Mouse (Mus musculus) forebrain, embryonic 12.5 days (tissue): Measurements from ENCODE around the gene Dgkq. TPM values are rescaled to one million over a fixed set of nuclear protein-coding genes. Genes with fewer than 3 reads are reported as not detected.

Experiments
- ATAC-seq: fragments of 200-750 bp; cut with Nextera tagmentation; 2 replicates; pipeline ENCODE4 v1.8.0; 2017; ENCODE audit warnings: moderate TSS enrichment; ENCODE audit not compliant: low FRiP score
- H3K27ac ChIP-seq: fragments of 300-500 bp; sonication (generic); 2 replicates; pipeline ENCODE4 v1.5.1; 2016; ENCODE audit warnings: mild to moderate bottlenecking
- H3K27me3 ChIP-seq: fragments of 300-500 bp; sonication (generic); 2 replicates; pipeline ENCODE4 v1.6.1; 2016; ENCODE audit warnings: mild to moderate bottlenecking
- H3K36me3 ChIP-seq: fragments of 300-500 bp; sonication (generic); replicated peaks from 2 replicates; pipeline ENCODE4 v1.6.1; 2016; ENCODE audit warnings: mild to moderate bottlenecking
- H3K4me1 ChIP-seq: fragments of 300-500 bp; sonication (generic); 2 replicates; pipeline ENCODE4 v1.6.1; 2016
- H3K4me2 ChIP-seq: fragments of 300-500 bp; sonication (generic); 2 replicates; pipeline ENCODE4 v1.6.1; 2016; ENCODE audit warnings: mild to moderate bottlenecking, moderate library complexity
- H3K4me3 ChIP-seq: fragments of 300-500 bp; sonication (generic); replicated peaks from 2 replicates; pipeline ENCODE4 v1.5.1; 2016; ENCODE audit warnings: mild to moderate bottlenecking
- H3K9ac ChIP-seq: fragments of 300-500 bp; sonication (generic); 2 replicates; pipeline ENCODE4 v1.6.1; 2016; ENCODE audit warnings: mild to moderate bottlenecking
- H3K9me3 ChIP-seq: fragments of 300-500 bp; sonication (generic); 2 replicates; pipeline ENCODE4 v1.6.1; 2016
- WGBS: fragments of 180-500 bp; shearing (Covaris S2); methylation state at CpG from one replicate; pipeline ENCODE4 v1.1.7; 2016; 5-methylcytosine and 5-hydroxymethylcytosine counted together
- polyA plus RNA-seq: library from polyadenylated mRNA; unstranded; fragments of >200 nt; fragmentation: Nextera tagmentation; extraction: Ambion mirVana; gene quantifications from 2 replicates; pipeline ENCODE4 v1.2.1, GENCODE M21; 2016

Dgkq gene
- polyA plus RNA-seq, 1 experiment from 2014 or later: 20.7 TPM

- 69% methylated on average over 10 of the region's 10 CpGs for WGBS
- H3K4me1 ChIP-seq: peaks cover 21% of the 10 kb centered on the region
- no peak for ATAC-seq
Measured at GRCm38 (mm10) chr5:108701341-108702021, 32.0 kb upstream of the Dgkq start.

GRCm38 (mm10) chr5:108700346-108700745 is 30.9 kb upstream of the Dgkq start:
- no peak for ATAC-seq
- H3K36me3 ChIP-seq: peaks cover 18% of the 10 kb centered on the region

More at GRCm38 (mm10) chr5:108701341-108702021, 32.0 kb upstream of the Dgkq start:
- no peak overlapping the region for H3K27ac ChIP-seq
- no peak overlapping the region for H3K9ac ChIP-seq
- no peaks in the 10 kb centered on the region for H3K9me3 ChIP-seq
- H3K4me2 ChIP-seq: no peak overlapping the region
- H3K4me3 ChIP-seq: no peak overlapping the region
- H3K27me3 ChIP-seq: no peaks in the 10 kb centered on the region
- peaks cover 30% of the 10 kb centered on the region for H3K36me3 ChIP-seq

GRCm38 (mm10) chr5:108697341-108697753 is 27.9 kb upstream of the Dgkq start:
- Histone ChIP-seq H3K4me1 (peaks cover 53% of the 10 kb centered on the region), H3K4me3 (no peak overlapping the region), H3K9me3 (no peaks in the 10 kb centered on the region), H3K27me3 (peaks cover 8% of the 10 kb centered on the region), H3K36me3 (no peaks in the 10 kb centered on the region; the same call in none of the 2 replicates), H3K9ac (0 out of 2 replicates have a peak overlapping the region, but pooled peaks have one; percentile 9), H3K4me2 (peak overlapping the region; percentile 17), H3K27ac (peak overlapping the region; percentile 67)
- WGBS: 6% methylated on average over 4 of the region's 4 CpGs
- ATAC-seq: no peak

More at GRCm38 (mm10) chr5:108700346-108700745, 30.9 kb upstream of the Dgkq start:
- Histone ChIP-seq H3K4me2 (no peak overlapping the region), H3K4me1 (peaks cover 32% of the 10 kb centered on the region), H3K9ac (no peak overlapping the region), H3K9me3 (no peaks in the 10 kb centered on the region), H3K27me3 (no peaks in the 10 kb centered on the region), H3K4me3 (no peak overlapping the region), H3K27ac (no peak overlapping the region)
- WGBS: 72% methylated on average over 3 of the region's 3 CpGs

DNA sequence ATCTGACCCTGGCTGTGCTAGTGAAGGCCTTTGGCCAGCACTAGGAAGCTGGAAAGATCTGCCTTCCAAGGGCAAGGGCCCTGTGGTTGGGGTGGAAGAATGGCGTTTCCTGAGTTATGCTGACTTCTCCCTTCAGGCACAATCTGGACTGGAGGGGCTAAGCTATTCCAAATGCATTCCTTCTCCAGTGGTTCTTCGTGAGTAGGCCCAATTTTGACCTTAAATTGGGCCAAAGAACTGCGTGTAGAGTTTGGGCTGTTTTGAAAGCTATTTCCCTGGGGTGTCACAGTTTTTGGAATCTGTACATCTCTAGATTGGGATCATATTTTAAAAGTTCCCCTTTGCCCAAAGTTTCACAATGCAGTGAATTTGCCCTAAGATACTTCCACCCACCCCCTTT is 27.1 kb upstream of the Dgkq start:
- no peaks in the 10 kb centered on the region for H3K9me3 ChIP-seq
- no peak overlapping the region for H3K4me2 ChIP-seq
- 84% methylated on average over 3 of the region's 3 CpGs for WGBS
- no peak for ATAC-seq
- no peak overlapping the region for H3K27ac ChIP-seq
- peaks cover 57% of the 10 kb centered on the region for H3K4me1 ChIP-seq
- H3K36me3 ChIP-seq: no peaks in the 10 kb centered on the region
- no peak overlapping the region for H3K9ac ChIP-seq
- H3K27me3 ChIP-seq: peaks cover 16% of the 10 kb centered on the region
- H3K4me3 ChIP-seq: no peak overlapping the region

- peaks cover 57% of the 10 kb centered on the region for H3K4me1 ChIP-seq
- H3K36me3 ChIP-seq: no peaks in the 10 kb centered on the region
- H3K4me2 ChIP-seq: peak overlapping the region; percentile 87; the same call in 1 of the 2 replicates
- ATAC-seq: no peak
- H3K27me3 ChIP-seq: peaks cover 19% of the 10 kb centered on the region
- 0 out of 2 replicates have a peak overlapping the region, but pooled peaks have one; percentile 86 for H3K4me3 ChIP-seq
- 90% methylated on average over 12 of the region's 12 CpGs for WGBS
- H3K27ac ChIP-seq: no peak overlapping the region
- no peak overlapping the region for H3K9ac ChIP-seq
- no peaks in the 10 kb centered on the region for H3K9me3 ChIP-seq
Measured at GRCm38 (mm10) chr5:108695861-108696260, 26.4 kb upstream of the Dgkq start.

- Histone ChIP-seq H3K4me1 (peaks cover 54% of the 10 kb centered on the region), H3K27ac (peak overlapping the region; percentile 27), H3K9ac (peak overlapping the region; percentile 83), H3K36me3 (no peaks in the 10 kb centered on the region), H3K9me3 (no peaks in the 10 kb centered on the region), H3K27me3 (peaks cover 19% of the 10 kb centered on the region), H3K4me2 (peak overlapping the region; percentile 87), H3K4me3 (peak overlapping the region; percentile 86)
- ATAC-seq: peak; percentile 66
- WGBS: under 1% methylated on average over 80 of the region's 99 CpGs
Measured at GRCm38 (mm10) chr5:108694352-108695261, 25.1 kb upstream of the Dgkq start.

DNA sequence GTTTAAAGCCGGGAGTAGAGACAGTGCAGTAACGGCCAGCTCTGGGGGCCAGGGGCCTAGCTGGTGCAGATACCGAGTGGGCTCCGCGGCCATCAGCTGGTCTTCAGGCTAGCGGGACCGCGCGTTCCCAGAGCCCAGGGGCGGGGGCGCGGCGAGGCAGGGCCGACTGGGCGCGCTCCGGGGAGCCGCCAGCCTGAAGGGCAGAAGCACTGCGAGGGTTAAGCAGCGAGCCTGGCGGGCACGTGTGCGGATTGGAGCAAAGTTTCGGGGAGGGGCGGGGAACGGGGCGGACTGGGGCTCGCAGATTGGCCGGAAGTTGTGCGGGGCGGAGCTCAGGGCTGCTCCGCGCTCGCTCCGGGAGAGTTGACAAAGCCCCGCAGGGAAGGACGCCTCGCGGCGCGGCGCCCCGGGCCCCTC is 24.4 kb upstream of the Dgkq start:
- Histone ChIP-seq H3K9ac (peak overlapping the region; percentile 83), H3K27ac (peak overlapping the region; percentile 27; the same call in 1 of the 2 replicates), H3K4me1 (peaks cover 56% of the 10 kb centered on the region), H3K4me3 (peak overlapping the region; percentile 86), H3K36me3 (no peaks in the 10 kb centered on the region), H3K4me2 (peak overlapping the region; percentile 87), H3K9me3 (no peaks in the 10 kb centered on the region), H3K27me3 (peaks cover 19% of the 10 kb centered on the region)
- under 1% methylated on average over 30 of the region's 43 CpGs for WGBS
- ATAC-seq: peak; percentile 94

DNA sequence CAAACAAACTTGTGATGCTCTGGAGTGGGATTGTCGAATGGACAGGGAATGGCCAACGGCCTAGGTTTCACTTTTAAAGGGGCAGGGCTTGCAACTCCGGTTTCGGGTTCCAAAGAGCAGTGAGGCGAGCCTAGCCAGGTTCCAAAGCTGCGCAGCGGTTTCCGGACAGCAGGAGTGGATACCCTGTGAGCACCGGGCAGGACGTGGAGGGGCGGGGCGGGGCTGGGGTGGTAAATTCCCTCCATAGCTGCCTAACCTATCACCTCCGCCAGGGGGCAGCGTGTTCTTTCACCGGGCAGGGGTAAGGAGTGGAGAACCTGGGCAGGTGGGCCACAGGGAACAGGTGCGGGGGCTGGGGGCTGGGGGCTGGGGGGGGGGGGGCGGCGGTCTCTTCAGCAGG is 22.8 kb upstream of the Dgkq start, which contains the start of gene Fgfrl1:
Fgfrl1 (plus strand) TSS at position 112 of the 400 bp plus-strand sequence.
- peak within 1 kb of the TSS; percentile 86 for H3K4me3 ChIP-seq
- no peaks in the 10 kb centered on the region for H3K36me3 ChIP-seq
- peak within 1 kb of the TSS; percentile 87 for H3K4me2 ChIP-seq
- peak within 1 kb of the TSS; percentile 29 for H3K9ac ChIP-seq
- ATAC-seq: no peak
- no peak within 1 kb of the TSS for H3K27ac ChIP-seq
- no peaks in the 10 kb centered on the region for H3K9me3 ChIP-seq
- WGBS: 4% methylated on average over 16 of the region's 18 CpGs
- H3K4me1 ChIP-seq: peaks cover 47% of the 10 kb centered on the region
- peaks cover 19% of the 10 kb centered on the region for H3K27me3 ChIP-seq

DNA sequence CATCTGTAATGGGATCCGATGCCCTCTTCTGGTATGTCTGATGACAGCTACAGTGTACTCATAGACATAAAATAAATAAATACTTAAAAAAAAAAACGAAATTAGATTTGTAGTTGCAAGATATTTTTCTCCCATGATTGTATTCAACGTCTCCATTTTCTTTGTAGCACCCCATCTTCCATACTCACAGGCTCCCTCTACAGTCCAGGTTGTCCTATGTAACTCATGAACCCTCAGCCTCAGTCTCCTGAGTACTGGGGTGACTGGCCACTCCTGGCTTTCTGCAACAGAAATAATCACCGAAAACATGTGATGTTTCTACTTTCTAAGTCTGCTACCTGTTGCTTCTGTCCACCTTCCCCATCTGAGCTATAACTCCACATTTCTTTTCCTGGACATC is 21.7 kb upstream of the Dgkq start:
- no peak overlapping the region for H3K4me3 ChIP-seq
- H3K4me2 ChIP-seq: no peak overlapping the region
- H3K27me3 ChIP-seq: peaks cover 19% of the 10 kb centered on the region
- no peak overlapping the region for H3K27ac ChIP-seq
- no peaks in the 10 kb centered on the region for H3K36me3 ChIP-seq
- H3K9ac ChIP-seq: no peak overlapping the region
- ATAC-seq: no peak
- WGBS: 80% methylated on average over 4 of the region's 4 CpGs
- H3K9me3 ChIP-seq: no peaks in the 10 kb centered on the region
- H3K4me1 ChIP-seq: peaks cover 35% of the 10 kb centered on the region

DNA sequence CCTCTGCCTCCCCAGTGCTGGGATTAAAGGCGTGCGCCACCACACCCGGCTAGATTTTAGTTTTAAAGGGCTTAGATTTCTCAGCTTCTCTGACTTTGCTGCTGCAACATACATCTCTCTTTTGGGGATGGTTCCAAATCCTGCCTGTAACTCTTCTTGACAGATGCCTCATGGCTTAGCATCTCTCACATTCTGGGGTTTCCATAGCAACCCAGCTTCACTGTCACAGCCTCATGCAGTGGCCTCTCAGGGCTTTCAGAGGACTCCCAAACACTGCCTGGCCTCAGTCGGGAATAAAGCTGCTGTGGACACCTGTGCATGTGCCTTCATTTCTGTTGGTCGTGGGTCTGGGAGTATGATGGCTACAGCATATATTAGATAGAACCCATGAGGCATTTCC is 19.6 kb upstream of the Dgkq start:
- no peaks in the 10 kb centered on the region for H3K9me3 ChIP-seq
- no peak overlapping the region for H3K9ac ChIP-seq
- no peak for ATAC-seq
- peaks cover 18% of the 10 kb centered on the region for H3K4me1 ChIP-seq
- H3K4me3 ChIP-seq: no peak overlapping the region
- 74% methylated on average over 5 of the region's 5 CpGs for WGBS
- H3K36me3 ChIP-seq: no peaks in the 10 kb centered on the region
- no peak overlapping the region for H3K27ac ChIP-seq
- H3K27me3 ChIP-seq: peaks cover 19% of the 10 kb centered on the region
- H3K4me2 ChIP-seq: no peak overlapping the region

GRCm38 (mm10) chr5:108680871-108681270 is 11.4 kb upstream of the Dgkq start:
- Histone ChIP-seq H3K4me2 (no peak overlapping the region), H3K9me3 (no peaks in the 10 kb centered on the region), H3K27ac (no peak overlapping the region), H3K27me3 (no peaks in the 10 kb centered on the region), H3K4me3 (no peak overlapping the region), H3K36me3 (no peaks in the 10 kb centered on the region), H3K4me1 (peaks cover 17% of the 10 kb centered on the region), H3K9ac (no peak overlapping the region)
- ATAC-seq: no peak
- 87% methylated on average over 6 of the region's 6 CpGs for WGBS

DNA sequence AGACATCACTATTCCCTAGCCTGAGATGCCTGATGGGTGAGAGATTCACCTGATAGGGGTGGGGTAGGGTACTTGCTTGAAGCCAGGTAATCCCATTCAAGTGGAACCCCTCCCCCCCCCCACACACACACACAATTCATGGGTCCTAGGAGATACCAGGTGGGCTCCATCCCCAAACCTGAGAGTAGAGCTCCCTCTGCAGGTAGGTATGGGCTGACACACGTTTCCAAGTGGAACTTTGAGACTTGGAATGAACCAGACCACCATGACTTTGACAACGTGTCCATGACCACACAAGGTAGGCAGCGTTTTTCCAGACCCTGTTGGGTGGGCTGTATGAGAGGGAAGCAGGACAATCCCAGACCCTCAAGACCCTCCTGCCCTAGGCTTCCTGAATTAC is 10.4 kb upstream of the Dgkq start:
- H3K9ac ChIP-seq: no peak overlapping the region
- no peak for ATAC-seq
- no peak overlapping the region for H3K27ac ChIP-seq
- no peak overlapping the region for H3K4me2 ChIP-seq
- H3K9me3 ChIP-seq: no peaks in the 10 kb centered on the region
- H3K4me1 ChIP-seq: peaks cover 20% of the 10 kb centered on the region
- 59% methylated on average over 3 of the region's 3 CpGs for WGBS
- no peak overlapping the region for H3K4me3 ChIP-seq
- no peaks in the 10 kb centered on the region for H3K36me3 ChIP-seq
- H3K27me3 ChIP-seq: no peaks in the 10 kb centered on the region
